Mouse (Mus musculus): ENCODE data around the gene Orm2.
"Not testable (repeated sequence)": the region's sequence is repeated elsewhere in the genome, so short reads cannot be mapped to it uniquely, and the experiment has no call there.

Gene Orm2

DNA sequence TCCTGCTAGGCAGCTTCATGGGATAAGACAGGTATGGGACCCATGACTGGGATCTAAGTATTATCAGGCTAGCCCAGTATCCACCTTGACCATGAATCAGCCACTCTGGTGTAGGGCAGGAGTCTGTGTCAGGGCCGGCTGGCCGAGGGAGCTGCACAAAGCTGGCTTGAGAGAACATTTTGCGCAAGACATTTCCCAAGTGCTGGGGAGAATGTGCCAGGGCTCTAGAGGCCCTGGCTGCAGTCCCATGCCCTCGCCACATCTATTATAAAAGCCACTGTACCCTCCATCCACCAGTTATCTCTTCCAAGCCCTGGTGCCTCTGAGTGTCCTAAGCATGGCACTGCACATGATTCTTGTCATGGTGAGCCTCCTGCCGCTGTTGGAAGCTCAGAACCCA, at the start of gene Orm2:
Orm2 (plus strand) TSS at position 300 of the 400 bp plus-strand sequence.
- peak; percentile 27 for DNase-seq (ENCODE audit: low read depth, low spot score)

DNA sequence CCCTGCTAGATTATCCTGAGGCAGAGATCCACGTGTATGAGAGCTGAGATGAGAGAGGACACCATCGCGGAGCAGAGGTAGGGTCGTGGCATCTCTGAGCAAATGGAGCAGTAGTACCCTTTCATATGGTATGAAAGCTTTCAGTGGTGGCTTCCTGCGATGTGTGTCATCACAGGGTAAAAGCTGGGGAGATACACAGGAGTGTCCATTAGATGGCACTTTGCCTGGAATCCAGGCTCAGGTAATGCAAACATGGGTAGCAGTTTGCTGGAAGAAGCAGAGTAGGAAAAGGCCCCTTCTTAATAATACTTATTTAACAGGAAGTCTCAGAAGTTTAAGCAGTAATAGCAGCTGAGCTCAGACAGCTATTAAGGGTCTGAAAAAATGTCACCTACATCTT, 48.2 kb upstream of the Orm2 start:
- DNase-seq (ENCODE audit: low read depth, low spot score): no peak

DNA sequence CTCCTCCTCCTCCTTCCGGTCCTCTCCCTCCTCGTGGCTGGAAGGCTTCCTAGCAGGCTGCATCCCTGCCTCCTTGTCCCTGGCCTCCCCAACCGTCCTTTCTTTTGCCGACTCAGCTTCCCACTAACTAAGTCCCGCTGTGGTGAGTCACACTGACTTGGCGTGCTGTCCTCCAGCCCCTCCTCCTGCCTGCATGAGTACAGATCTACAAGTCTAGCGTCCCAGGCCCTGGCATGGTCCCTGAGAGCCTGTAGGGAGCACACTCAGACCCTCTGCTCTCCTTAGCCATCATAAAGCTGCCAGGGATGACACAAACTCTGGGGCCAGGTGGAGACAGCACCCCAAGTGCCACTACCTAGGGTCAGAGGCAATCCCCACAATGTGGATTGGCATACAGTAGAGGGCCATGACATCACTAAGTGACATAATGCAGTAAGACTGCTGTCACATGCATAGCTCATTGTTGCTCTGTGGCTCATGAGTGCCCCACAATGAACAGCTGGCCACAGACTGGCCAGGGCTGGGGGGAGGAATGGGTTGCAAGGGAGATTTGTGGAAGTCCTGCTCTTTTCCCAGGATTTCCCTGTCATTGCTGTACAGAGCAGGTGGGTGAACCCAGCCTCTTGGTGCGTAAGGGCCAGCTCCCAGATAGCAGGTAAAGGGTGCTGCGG, 46.0 kb upstream of the Orm2 start:
- DNase-seq (ENCODE audit: low read depth, low spot score): peak; percentile 66

DNA sequence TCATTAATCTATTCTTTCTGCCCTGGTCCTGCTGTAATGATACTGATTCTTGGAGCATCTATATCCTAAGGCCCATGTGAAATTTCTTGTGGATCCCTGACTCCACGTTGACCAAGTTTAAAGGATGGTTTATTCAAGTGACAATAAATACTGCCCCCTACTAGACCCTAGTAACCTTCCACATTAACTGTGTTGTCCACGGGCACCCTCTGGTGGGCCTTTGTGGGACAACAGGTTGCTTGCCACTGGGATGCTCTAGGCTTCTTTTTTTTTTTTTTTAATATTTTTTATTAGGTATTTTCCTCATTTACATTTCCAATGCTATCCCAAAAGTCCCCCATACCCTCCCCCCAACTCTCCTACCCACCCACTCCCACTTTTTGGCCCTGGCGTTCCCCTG, 42.7 kb upstream of the Orm2 start:
- DNase-seq (ENCODE audit: low read depth, low spot score): not testable (repeated sequence)

DNA sequence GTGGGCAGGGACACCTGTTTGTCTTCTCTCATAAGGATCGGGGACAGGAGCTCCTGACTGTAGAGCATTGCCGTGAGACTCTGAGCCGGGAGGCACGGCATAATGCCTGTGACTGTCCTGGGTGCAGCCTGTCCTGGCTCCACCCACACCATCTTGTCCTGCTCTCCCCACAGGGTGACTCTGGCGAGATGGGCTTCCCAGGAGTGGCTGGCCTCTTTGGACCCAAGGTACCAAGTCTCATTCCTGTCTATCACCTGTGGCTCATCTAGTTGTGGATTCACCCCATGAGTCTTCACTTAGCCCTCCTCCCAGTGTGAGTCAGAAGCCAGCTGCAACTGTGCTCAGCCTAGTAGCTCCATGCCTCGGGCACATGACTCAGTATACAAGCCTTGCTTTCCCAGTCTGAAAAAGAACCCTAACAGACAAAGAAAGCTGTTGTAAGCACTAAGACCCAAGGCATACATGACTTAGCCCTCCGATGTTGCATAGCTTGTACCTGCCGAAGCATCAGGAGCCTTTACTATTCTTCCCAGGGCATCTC, 38.9 kb upstream of the Orm2 start:
- no peak for DNase-seq (ENCODE audit: low read depth, low spot score)

DNA sequence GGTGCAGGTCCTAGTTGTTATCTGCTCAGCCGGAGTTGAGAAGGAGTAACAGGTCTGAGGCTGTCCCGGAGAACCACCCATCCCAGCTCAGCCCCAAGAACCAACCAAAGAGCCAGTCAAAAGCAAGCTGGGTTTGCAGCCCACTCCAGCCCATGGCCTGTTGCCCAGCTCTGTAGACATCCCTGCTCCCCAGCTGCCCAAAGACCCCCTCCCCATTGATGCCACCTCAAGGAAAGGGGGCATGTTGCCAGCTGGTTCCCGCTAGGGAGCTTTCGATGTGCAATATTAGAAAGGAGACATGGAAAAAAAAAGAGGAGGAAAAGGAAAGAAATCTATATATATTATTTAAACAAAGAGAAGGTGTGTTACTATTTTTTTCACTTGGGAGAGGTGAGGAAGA, 28.8 kb upstream of the Orm2 start:
- DNase-seq (ENCODE audit: low read depth, low spot score): no peak

DNA sequence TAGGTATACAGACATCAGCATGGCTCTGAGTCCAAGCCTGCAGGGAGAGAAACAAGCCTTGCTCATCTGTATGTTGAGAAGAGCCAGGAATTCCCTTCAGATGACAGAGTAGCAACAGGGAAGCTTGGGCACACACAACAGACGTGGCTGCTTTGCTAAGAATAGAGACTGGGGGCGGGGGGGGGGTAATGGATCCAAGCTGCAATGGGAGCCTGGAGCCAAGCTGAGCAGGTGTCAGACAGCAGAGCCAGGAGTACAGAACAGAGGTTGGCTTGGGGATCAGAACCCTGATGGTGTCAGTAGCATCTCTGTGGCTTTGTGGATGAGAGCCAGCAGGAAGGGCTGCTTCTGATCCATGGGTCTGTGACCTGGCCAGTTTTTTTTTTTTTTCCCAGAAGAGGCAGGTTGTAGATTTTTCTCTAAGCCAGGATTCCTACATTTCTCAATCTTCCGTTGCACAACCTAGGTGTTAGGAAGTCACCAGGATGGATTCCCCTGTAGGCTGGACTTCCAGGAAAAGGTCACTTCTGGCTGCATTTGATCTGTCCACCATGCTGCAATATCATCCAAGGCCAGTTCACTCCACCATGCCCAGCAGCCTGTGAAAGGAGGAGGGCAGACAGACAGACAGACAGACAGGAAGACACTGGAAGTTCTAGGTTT, 23.7 kb upstream of the Orm2 start:
- DNase-seq (ENCODE audit: low read depth, low spot score): peak; percentile 70

DNA sequence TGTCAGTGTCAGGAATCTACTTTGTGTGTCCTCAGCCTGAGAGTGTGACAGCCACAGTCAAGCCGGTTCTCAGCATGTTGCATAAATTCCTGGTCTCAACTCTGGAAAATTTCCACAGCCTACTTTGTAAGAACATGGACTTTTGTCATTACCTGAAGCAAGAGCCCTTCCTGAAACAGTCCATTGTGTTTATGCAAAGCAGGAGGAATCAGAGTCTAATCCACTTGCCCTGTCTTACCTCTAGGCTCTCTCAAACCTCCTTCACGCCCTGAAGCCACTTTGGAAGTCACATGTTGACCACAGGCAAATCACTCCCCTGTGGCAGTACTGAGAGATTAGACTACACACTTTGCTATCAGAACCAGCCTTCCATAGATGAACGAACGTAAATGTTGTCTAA, 19.8 kb upstream of the Orm2 start:
- DNase-seq (ENCODE audit: low read depth, low spot score): no peak

DNA sequence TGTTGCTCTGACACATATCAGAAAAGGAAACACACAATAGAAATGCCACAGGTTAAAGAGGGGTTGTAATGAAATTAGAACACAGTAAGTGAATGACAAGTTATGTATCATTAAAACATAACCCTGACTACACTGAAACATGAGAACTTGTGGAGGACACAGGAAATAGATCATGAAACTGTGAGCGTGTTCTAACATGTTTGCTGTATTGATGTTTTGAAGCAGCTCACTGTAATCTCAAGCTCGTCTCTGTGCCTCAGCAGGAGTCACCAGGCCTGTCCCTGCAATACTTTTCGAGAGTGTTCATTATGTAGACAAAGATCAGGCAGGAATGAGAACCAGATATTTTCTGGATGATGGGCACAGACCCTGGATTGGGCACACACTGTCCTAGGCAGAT, 18.6 kb upstream of the Orm2 start:
- no peak for DNase-seq (ENCODE audit: low read depth, low spot score)

DNA sequence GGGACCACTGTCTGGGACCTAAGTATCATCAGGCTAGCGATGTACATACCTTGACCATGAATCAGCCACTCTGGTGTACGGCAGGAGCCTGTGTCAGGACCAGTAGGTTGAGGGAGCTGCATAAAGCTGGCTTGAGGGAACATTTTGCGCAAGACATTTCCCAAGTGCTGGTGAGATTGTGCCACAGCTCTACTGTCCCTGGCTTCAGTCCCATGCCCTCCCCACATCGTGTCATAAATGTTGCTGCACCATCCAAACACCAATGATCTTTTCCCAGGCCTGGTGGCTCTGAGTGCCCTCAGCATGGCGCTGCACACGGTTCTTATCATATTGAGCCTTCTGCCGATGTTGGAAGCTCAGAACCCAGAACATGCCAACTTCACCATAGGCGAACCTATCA, 18.0 kb upstream of the Orm2 start, which contains the start of gene Orm1:
Orm1 (plus strand) TSS at position 266 of the 400 bp plus-strand sequence.
- no peak for DNase-seq (ENCODE audit: low read depth, low spot score)

DNA sequence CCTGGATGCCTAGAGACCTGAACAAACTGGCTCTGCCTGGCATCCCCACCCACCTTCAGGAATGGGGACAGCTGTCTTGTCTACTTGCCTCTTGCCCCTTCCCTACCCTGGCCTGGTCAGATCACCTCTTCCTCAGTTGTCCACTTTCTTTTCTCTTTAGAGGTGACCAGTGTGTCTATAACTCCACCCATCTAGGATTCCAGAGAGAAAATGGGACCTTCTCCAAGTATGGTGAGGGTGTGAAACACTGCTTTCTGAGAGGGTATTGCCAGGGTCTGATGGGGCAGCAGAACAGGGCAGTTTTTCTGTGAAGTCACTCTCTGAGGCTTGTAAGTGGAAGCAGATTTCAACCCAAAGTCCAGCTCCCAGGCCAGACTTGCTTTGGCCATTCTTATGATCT, 17.0 kb upstream of the Orm2 start:
- no peak for DNase-seq (ENCODE audit: low read depth, low spot score)

DNA sequence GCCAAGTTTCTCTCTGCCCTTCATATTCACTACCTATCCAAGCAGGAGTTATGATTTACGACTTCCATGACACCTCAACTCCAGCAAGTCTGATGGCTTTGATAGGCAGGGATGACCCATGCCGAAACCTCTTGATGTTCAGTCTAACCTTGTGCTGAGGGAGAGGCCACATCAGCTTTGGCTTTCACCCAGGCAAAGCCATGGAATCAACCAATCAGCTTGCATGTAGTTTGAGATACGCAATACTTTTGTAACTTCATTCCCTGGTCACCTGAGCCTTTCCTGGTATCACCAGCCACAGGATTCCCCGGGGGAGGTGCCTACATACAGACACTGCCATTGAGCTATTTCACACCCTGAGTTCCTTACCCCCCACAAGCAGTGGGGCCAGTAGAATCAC, 15.6 kb upstream of the Orm2 start:
- no peak for DNase-seq (ENCODE audit: low read depth, low spot score)

DNA sequence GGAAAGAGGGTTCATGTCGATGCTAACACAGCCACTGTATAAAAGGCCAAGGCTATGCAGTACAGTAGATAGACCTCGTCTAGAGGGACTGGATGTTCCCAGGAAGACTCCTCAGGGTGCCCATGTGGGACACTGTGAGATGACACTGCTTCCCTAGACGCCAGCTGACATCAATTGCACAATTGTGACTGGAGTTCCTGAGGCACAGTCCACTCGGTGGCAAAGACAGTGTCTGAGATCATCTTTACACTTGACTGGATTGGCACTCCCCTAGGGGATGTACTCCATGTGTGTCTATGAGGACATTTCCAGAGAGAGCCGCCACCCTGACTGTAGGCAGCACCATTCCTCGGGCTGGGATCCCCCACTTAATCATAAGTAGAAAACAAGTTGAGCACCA, 13.7 kb upstream of the Orm2 start:
- DNase-seq (ENCODE audit: low read depth, low spot score): no peak

DNA sequence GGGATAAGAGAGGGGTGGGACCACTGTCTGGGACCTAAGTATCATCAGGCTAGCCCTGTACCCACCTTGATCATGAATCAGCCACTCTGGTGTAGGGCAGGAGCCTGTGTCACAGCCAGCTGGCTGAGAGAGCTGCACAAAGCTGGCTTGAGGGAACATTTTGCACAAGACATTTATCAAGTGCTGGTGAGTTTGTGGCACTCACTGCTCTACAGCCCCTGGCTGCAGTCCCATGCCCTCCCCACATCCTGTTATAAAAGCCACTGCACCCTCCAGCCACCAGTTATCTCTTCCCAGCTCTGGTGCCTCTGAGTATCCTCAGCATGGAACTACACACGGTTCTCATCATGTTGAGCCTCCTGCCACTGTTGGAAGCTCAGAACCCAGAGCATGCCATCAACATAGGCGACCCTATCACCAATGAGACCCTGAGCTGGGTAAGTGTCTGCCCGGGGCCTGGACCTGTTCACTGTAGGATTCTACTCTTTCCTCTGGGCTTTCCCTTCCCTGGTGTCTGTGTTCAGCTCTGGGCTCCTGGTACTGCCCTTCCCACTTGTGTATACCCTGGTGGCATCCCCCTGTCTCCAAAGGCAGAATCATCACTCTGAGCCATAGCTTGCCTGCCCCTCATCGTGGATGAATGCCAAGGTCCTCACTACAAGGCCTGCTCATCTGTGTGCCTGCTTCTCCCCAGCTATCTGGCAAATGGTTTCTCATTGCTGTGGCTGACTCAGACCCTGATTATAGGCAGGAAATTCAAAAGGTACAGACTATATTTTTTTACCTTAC, 6.2 kb upstream of the Orm2 start, which contains the start of gene Orm3:
Orm3 (plus strand) TSS at position 286 of the 789 bp plus-strand sequence.
- no peak for DNase-seq (ENCODE audit: low read depth, low spot score)

DNA sequence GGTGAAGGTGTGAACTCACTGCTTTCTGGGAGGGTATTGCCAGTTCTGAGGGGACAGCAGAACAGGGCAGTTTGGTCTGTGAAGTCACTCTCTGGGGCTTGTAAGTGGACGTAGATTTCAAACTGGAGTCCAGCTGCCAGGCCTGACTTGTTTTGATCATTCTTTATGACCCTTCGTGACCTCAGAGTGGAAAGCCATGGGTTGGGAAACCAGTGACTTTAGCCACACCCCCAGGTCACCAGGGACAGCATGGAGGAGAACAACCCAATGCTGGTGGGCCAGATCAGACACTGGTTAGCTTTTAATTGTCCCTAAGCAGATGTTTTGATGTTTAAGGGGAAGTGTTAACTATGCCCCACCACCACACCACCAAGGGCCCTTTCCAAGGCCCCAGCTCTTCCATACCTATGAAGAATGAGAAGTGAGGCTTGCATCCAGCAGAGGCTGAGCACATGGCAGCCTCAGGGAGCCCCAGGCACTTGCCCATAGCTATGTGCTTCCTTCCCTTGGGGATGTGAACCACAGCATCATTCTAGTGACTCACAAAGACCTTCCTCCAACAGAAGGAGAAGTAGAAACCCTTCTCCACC, 5.2 kb upstream of the Orm2 start:
- DNase-seq (ENCODE audit: low read depth, low spot score): no peak

DNA sequence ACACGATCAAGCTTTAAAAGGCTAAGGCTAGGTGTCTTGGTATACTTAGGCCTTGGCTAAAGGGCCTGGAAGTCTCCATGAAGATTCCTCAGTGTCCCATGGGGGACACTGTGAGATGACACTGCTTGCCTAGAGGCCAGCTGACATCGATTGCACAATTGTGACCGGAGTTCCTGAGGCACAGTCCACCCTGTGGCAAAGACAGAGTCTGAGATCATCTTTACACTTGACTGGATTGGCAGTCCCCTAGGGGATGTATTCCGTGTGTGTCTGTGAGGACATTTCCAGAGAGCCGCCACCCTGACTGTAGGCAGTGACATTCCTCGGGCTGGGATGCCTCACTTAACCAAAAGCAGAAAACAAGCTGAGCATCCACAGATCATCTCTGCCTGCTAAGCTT, 2.4 kb upstream of the Orm2 start:
- no peak for DNase-seq (ENCODE audit: low read depth, low spot score)

DNA sequence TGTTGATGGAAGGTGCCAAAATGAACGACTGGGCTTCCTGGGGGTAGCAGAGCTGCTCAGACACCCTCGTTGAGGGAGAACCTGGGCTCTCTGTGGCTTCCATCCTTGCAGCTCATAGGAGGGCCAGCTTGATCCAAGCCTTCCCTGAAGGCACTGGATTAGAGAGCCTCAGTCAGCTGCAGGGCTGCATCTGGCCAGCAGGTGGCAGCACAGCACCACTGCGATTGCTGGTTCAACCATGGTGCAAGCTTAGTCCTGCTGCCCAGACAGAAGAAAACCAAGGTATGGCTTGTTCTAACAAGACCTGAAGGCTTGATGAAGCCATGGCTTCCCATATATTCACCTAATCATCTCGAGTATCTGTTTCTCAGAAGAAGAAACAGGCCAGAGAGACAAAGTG, 6.3 kb downstream of the Orm2 start:
- peak; percentile 68 for DNase-seq (ENCODE audit: low read depth, low spot score)

DNA sequence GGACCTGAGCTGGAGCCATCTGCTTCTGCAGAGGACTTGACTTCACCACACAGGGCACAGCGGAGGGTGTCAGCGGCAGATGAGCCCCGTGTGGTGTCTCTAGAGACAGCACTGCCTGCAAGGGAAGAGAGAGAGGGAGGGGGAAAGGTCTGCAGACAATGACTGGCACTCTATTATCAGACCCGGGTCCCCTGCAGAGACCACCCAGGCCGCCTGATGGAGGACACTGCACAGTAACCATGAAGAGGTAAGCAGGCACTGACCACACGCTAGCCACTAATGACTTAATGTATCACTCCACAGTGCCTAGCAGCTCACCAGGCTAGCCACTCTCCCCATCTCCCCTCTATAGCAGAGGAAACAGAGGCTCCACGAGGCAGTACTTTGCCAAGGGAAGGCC, 8.6 kb downstream of the Orm2 start:
- no peak for DNase-seq (ENCODE audit: low read depth, low spot score)

DNA sequence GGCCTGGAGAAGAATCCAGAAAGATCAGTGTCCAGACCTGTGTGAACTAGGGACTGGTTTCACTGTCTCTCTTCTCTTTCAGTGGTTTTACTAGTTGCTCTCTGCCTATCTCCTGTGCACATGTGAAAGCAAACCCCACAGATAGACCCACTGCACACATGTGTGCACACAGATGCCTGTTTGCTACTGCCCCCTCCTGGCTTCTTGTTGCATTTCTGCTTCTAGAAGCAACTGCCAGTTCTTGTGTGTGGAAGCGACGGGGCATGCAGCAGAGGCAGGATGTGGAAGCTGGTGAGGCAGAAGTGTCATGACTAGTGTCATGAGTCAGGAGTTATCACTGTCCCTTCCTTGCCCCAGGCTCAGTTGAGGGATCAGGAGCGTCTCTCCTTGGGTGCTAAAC, 9.6 kb downstream of the Orm2 start:
- no peak for DNase-seq (ENCODE audit: low read depth, low spot score)

DNA sequence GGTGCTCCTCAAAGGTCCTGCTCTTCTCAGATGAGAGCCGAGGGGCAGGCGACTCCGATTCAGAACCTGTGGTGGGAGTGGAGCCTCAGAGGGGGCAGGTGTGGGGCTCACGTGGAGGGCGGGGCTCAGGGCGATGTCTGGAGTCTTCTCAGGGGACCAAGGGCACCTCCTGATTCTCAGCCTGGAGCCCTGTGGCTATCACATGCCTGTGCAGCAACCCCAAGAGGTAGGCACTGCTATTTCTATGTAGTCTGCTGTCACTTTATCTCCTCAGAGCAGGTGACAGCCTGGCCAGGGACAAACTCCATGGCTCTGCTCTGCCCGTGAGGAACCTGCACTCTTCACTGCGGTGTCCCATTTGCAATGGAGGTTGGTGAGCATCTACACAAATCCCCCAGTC, 11.2 kb downstream of the Orm2 start:
- DNase-seq (ENCODE audit: low read depth, low spot score): no peak

DNA sequence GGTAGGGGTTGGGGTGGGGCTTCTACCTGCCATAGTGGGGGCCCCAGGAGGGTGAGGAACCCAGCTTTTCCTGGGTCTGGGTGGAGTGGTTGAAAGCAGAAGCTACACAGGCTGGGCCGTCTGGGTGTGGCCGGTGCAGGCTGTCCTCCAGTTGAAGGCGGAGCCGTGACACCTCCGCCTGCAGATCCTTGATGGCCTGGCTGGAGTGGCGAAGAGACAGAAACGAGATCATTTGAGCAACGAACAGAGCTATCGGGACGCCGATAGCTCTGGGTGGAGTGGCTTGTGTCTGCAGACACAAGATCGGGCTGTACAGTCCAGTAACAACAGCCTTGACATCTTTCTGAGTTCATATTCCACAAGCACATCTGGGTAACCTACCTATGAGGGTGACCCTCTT, 12.1 kb downstream of the Orm2 start:
- DNase-seq (ENCODE audit: low read depth, low spot score): no peak

DNA sequence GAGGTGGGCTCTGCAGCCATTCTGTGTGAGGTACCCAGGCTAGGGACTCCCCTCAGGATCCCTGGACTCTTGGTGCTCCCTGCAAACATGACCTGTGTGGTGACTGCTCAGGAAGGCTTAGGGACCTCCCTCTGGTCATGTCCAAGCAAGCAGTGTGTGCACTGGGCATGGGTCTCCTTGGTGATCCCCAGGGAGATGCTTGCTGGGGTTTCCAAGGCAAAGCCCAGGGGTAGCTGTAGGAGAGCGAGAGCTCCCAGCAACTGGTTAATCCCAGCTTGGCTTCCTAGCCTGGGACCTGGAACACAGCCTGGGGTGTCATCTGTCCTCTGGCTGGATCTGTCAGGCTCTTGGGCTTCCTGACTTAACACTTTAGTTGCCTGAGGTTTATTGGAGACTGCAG, 13.1 kb downstream of the Orm2 start:
- DNase-seq (ENCODE audit: low read depth, low spot score): peak; percentile 55
